Mouse (Mus musculus): ENCODE results near the gene Gm17455. TPM values are rescaled to one million over a fixed set of nuclear protein-coding genes. Genes with fewer than 3 reads are reported as not detected.

The Gm17455 gene
- polyA plus RNA-seq (2015; fragmentation: Nextera tagmentation; extraction: Ambion mirVana), result 1.3 and 2.3 TPM in 2 replicates

- Histone ChIP-seq H3K27ac (replicated peaks) (no peak within 1 kb of the TSS), H3K9ac (no peak within 1 kb of the TSS), H3K4me1 (0 out of 2 replicates have a peak, but pooled peaks cover 4% of the 10 kb centered on the region), H3K4me3 (replicated peaks) (no peak within 1 kb of the TSS), H3K4me2 (replicated peaks) (no peak within 1 kb of the TSS), H3K9me3 (replicated peaks) (no peaks in the 10 kb centered on the region), H3K36me3 (no peaks in the 10 kb centered on the region), H3K27me3 (peaks cover 3% of the 10 kb centered on the region; the same call in 1 of the 2 replicates)
- ATAC-seq (ENCODE audit: insufficient number of reproducible peaks, low FRiP score, low TSS enrichment, low read depth), result no peak
- WGBS, result 57% methylated on average over 7 of the region's 7 CpGs
These were observed at the start of gene Gm17455 for GRCm38 (mm10) chr10:60399449-60399848. TSS of gene Gm17455 (plus strand) at chr10:60399726.

- Histone ChIP-seq H3K36me3 (no peaks in the 10 kb centered on the region), H3K4me2 (replicated peaks) (peak overlapping the region; percentile 34), H3K27ac (replicated peaks) (peak overlapping the region; percentile 65; the same call in 1 of the 2 replicates), H3K4me1 (peaks cover 68% of the 10 kb centered on the region), H3K9ac (no peak overlapping the region), H3K27me3 (peaks cover 4% of the 10 kb centered on the region; the same call in 1 of the 2 replicates), H3K4me3 (replicated peaks) (peak overlapping the region; percentile 31), H3K9me3 (replicated peaks) (no peaks in the 10 kb centered on the region)
- 44% methylated on average over 5 of the region's 5 CpGs for WGBS
- no peak for ATAC-seq (ENCODE audit: insufficient number of reproducible peaks, low FRiP score, low TSS enrichment, low read depth)
These were observed 49.3 kb upstream of the Gm17455 start for GRCm38 (mm10) chr10:60350077-60350804.

- 28% methylated on average over 3 of the region's 3 CpGs for WGBS
These were observed 48.7 kb upstream of the Gm17455 start for GRCm38 (mm10) chr10:60350805-60351167.

GRCm38 (mm10) chr10:60351248-60351647 lies 48.3 kb upstream of the Gm17455 start:
- Histone ChIP-seq H3K9me3 (replicated peaks) (no peaks in the 10 kb centered on the region), H3K27ac (replicated peaks) (peak overlapping the region; percentile 65), H3K36me3 (no peaks in the 10 kb centered on the region), H3K4me3 (replicated peaks) (no peak overlapping the region; the same call in 1 of the 2 replicates), H3K9ac (no peak overlapping the region), H3K27me3 (peaks cover 3% of the 10 kb centered on the region; the same call in 1 of the 2 replicates), H3K4me2 (replicated peaks) (no peak overlapping the region), H3K4me1 (peaks cover 66% of the 10 kb centered on the region)
- WGBS, result 14% methylated on average over 3 of the region's 3 CpGs
- no peak for ATAC-seq (ENCODE audit: insufficient number of reproducible peaks, low FRiP score, low TSS enrichment, low read depth)

More at GRCm38 (mm10) chr10:60350805-60351167, 48.7 kb upstream of the Gm17455 start:
- Histone ChIP-seq H3K4me1 (peaks cover 68% of the 10 kb centered on the region), H3K9ac (no peak overlapping the region), H3K4me3 (replicated peaks) (peak overlapping the region; percentile 31), H3K4me2 (replicated peaks) (peak overlapping the region; percentile 34), H3K27me3 (peaks cover 4% of the 10 kb centered on the region; the same call in 1 of the 2 replicates), H3K36me3 (no peaks in the 10 kb centered on the region), H3K27ac (replicated peaks) (peak overlapping the region; percentile 65), H3K9me3 (replicated peaks) (no peaks in the 10 kb centered on the region)
- no peak for ATAC-seq (ENCODE audit: insufficient number of reproducible peaks, low FRiP score, low TSS enrichment, low read depth)

- Histone ChIP-seq H3K9me3 (replicated peaks) (no peaks in the 10 kb centered on the region), H3K36me3 (no peaks in the 10 kb centered on the region), H3K27me3 (no peaks in the 10 kb centered on the region), H3K4me2 (replicated peaks) (no peak overlapping the region), H3K9ac (no peak overlapping the region), H3K4me3 (replicated peaks) (no peak overlapping the region), H3K4me1 (peaks cover 60% of the 10 kb centered on the region), H3K27ac (replicated peaks) (peak overlapping the region; percentile 65)
- ATAC-seq (ENCODE audit: insufficient number of reproducible peaks, low FRiP score, low TSS enrichment, low read depth), result peak; percentile 69; the same call in 1 of the 2 replicates
- 18% methylated on average over 7 of the region's 7 CpGs for WGBS
These were observed 47.6 kb upstream of the Gm17455 start for GRCm38 (mm10) chr10:60351761-60352455.

GRCm38 (mm10) chr10:60353241-60354002 lies 46.1 kb upstream of the Gm17455 start:
- Histone ChIP-seq H3K9me3 (replicated peaks) (no peaks in the 10 kb centered on the region), H3K4me3 (replicated peaks) (no peak overlapping the region), H3K4me2 (replicated peaks) (no peak overlapping the region), H3K4me1 (peaks cover 61% of the 10 kb centered on the region), H3K36me3 (no peaks in the 10 kb centered on the region), H3K27ac (replicated peaks) (peak overlapping the region; percentile 28; the same call in 1 of the 2 replicates), H3K27me3 (no peaks in the 10 kb centered on the region), H3K9ac (no peak overlapping the region)
- 52% methylated on average over 5 of the region's 5 CpGs for WGBS
- no peak for ATAC-seq (ENCODE audit: insufficient number of reproducible peaks, low FRiP score, low TSS enrichment, low read depth)

- no peak for ATAC-seq (ENCODE audit: insufficient number of reproducible peaks, low FRiP score, low TSS enrichment, low read depth)
- peaks cover 58% of the 10 kb centered on the region for H3K4me1 ChIP-seq
These were observed 45.6 kb upstream of the Gm17455 start for GRCm38 (mm10) chr10:60354003-60354325.

GRCm38 (mm10) chr10:60354881-60355677 lies 44.4 kb upstream of the Gm17455 start:
- Histone ChIP-seq H3K9ac (no peak overlapping the region), H3K4me2 (replicated peaks) (no peak overlapping the region), H3K27ac (replicated peaks) (peak overlapping the region; percentile 68), H3K36me3 (no peaks in the 10 kb centered on the region), H3K4me1 (peaks cover 48% of the 10 kb centered on the region), H3K4me3 (replicated peaks) (no peak overlapping the region), H3K9me3 (replicated peaks) (no peaks in the 10 kb centered on the region), H3K27me3 (no peaks in the 10 kb centered on the region)
- 51% methylated on average over 11 of the region's 11 CpGs for WGBS
- ATAC-seq (ENCODE audit: insufficient number of reproducible peaks, low FRiP score, low TSS enrichment, low read depth), result no peak

More at GRCm38 (mm10) chr10:60354003-60354325, 45.6 kb upstream of the Gm17455 start:
- Histone ChIP-seq H3K9me3 (replicated peaks) (no peaks in the 10 kb centered on the region), H3K27me3 (no peaks in the 10 kb centered on the region), H3K9ac (no peak overlapping the region), H3K4me2 (replicated peaks) (no peak overlapping the region), H3K27ac (replicated peaks) (peak overlapping the region; percentile 28; the same call in 1 of the 2 replicates), H3K4me3 (replicated peaks) (no peak overlapping the region), H3K36me3 (no peaks in the 10 kb centered on the region)
- WGBS, result 88% methylated on average over 4 of the region's 4 CpGs

GRCm38 (mm10) chr10:60357441-60357840 lies 42.1 kb upstream of the Gm17455 start:
- 87% methylated on average over 4 of the region's 4 CpGs for whole genome bisulfite sequencing
- H3K9me3 ChIP-seq (replicated peaks), result no peaks in the 10 kb centered on the region
- H3K4me2 ChIP-seq (replicated peaks), result no peak overlapping the region
- no peaks in the 10 kb centered on the region for H3K27me3 ChIP-seq
- no peak overlapping the region for H3K27ac ChIP-seq (replicated peaks)
- no peak overlapping the region for H3K4me3 ChIP-seq (replicated peaks)
- no peak overlapping the region for H3K9ac ChIP-seq
- H3K36me3 ChIP-seq, result no peaks in the 10 kb centered on the region
- no peak for ATAC-seq (ENCODE audit: insufficient number of reproducible peaks, low FRiP score, low TSS enrichment, low read depth)
- peaks cover 41% of the 10 kb centered on the region for H3K4me1 ChIP-seq

GRCm38 (mm10) chr10:60357901-60358300 lies 41.6 kb upstream of the Gm17455 start:
- Histone ChIP-seq H3K36me3 (no peaks in the 10 kb centered on the region), H3K4me1 (peaks cover 41% of the 10 kb centered on the region), H3K4me2 (replicated peaks) (no peak overlapping the region), H3K9me3 (replicated peaks) (no peaks in the 10 kb centered on the region), H3K9ac (no peak overlapping the region), H3K27ac (replicated peaks) (no peak overlapping the region), H3K27me3 (no peaks in the 10 kb centered on the region), H3K4me3 (replicated peaks) (no peak overlapping the region)
- WGBS, result 94% methylated on average over 14 of the region's 14 CpGs
- ATAC-seq (ENCODE audit: insufficient number of reproducible peaks, low FRiP score, low TSS enrichment, low read depth), result no peak
